Mouse (Mus musculus) embryonic facial prominence, embryonic 11.5 days (tissue): ENCODE results near the gene Ear6. TPM values are rescaled to one million over a fixed set of nuclear protein-coding genes. Genes with fewer than 3 reads are reported as not detected.
"Not testable (repeated sequence)": the region's sequence is repeated elsewhere in the genome, so short reads cannot be mapped to it uniquely, and the experiment has no call there.

Experiments
- ATAC-seq: fragments of 200-750 bp; cut with Nextera tagmentation; replicated peaks from 2 replicates; pipeline ENCODE4 v1.8.0; 2017; ENCODE audit warnings: low read depth; ENCODE audit not compliant: insufficient number of reproducible peaks, low FRiP score, low TSS enrichment
- DNase-seq: peaks from one replicate; pipeline ENCODE4 v3.0.0-alpha.2; 2015; ENCODE audit warnings: low spot score
- H3K27ac ChIP-seq: fragments of 300-500 bp; sonication (generic); replicated peaks from 2 replicates; pipeline ENCODE4 v1.5.1; 2014; ENCODE audit warnings: mild to moderate bottlenecking, low read depth, low read length, control low read depth
- H3K27me3 ChIP-seq: fragments of 300-500 bp; sonication (generic); 2 replicates; pipeline ENCODE4 v1.6.1; 2014; ENCODE audit warnings: mild to moderate bottlenecking, low read length, moderate library complexity, mixed read lengths; ENCODE audit not compliant: control insufficient read depth, insufficient read depth
- H3K36me3 ChIP-seq: fragments of 300-500 bp; sonication (generic); replicated peaks from 2 replicates; pipeline ENCODE4 v1.6.1; 2014; ENCODE audit warnings: low read depth, mild to moderate bottlenecking, low read length, moderate library complexity, mixed read lengths; ENCODE audit not compliant: control insufficient read depth, insufficient read depth
- H3K4me1 ChIP-seq: fragments of 300-500 bp; sonication (generic); 2 replicates; pipeline ENCODE4 v1.6.1; 2014; ENCODE audit warnings: low read length, mixed read lengths; ENCODE audit not compliant: control insufficient read depth, insufficient read depth
- H3K4me2 ChIP-seq: fragments of 300-500 bp; sonication (generic); 2 replicates; pipeline ENCODE4 v1.6.1; 2014; ENCODE audit warnings: low read depth, mild to moderate bottlenecking, control low read depth, low read length, moderate library complexity
- H3K4me3 ChIP-seq: fragments of 300-500 bp; sonication (generic); 2 replicates; pipeline ENCODE4 v1.5.1; 2014; ENCODE audit warnings: low read depth, low read length, control low read depth
- H3K9ac ChIP-seq: fragments of 300-500 bp; sonication (generic); replicated peaks from 2 replicates; pipeline ENCODE4 v1.6.1; 2014; ENCODE audit warnings: mild to moderate bottlenecking, control low read depth, low read length
- H3K9me3 ChIP-seq: fragments of 300-500 bp; sonication (generic); replicated peaks from 2 replicates; pipeline ENCODE4 v1.6.1; 2016; ENCODE audit warnings: mild to moderate bottlenecking, low read length, inconsistent platforms, mixed read lengths; ENCODE audit not compliant: control insufficient read depth
- WGBS: fragments of 180-500 bp; shearing (Covaris S2); extraction: QIAGEN DNeasy Blood & Tissue Kit; methylation state at CpG from one replicate; pipeline ENCODE4 v1.1.7; 2014; 5-methylcytosine and 5-hydroxymethylcytosine counted together
- polyA plus RNA-seq: library from polyadenylated mRNA; unstranded; fragments of >200 nt; fragmentation: Nextera tagmentation; extraction: Ambion mirVana; gene quantifications from 2 replicates; pipeline ENCODE4 v1.2.1, GENCODE M21; 2014

Gene Ear6
- polyA plus RNA-seq, result not detected in 2 replicates

GRCm38 (mm10) chr14:51853399-51853798 lies at the start of gene Ear6:
Ear6 (plus strand) TSS chr14:51853699.
- Histone ChIP-seq H3K4me1 (no peaks in the 10 kb centered on the region), H3K4me3 (no peak within 1 kb of the TSS)

GRCm38 (mm10) chr14:51826625-51827024 lies 26.9 kb upstream of the Ear6 start:
- Histone ChIP-seq H3K9ac (no peak overlapping the region), H3K9me3 (no peaks in the 10 kb centered on the region), H3K27me3 (no peaks in the 10 kb centered on the region), H3K4me3 (no peak overlapping the region), H3K4me2 (no peak overlapping the region), H3K36me3 (no peaks in the 10 kb centered on the region), H3K27ac (no peak overlapping the region), H3K4me1 (no peaks in the 10 kb centered on the region)
- WGBS, result 52% methylated on average over 1 of the region's 1 CpGs
- no peak for DNase-seq
- no peak for ATAC-seq

More at GRCm38 (mm10) chr14:51853399-51853798, at the start of gene Ear6:
- no peaks in the 10 kb centered on the region for H3K9me3 ChIP-seq
- no peak for DNase-seq
- no peaks in the 10 kb centered on the region for H3K36me3 ChIP-seq
- no peak within 1 kb of the TSS for H3K27ac ChIP-seq
- no peak within 1 kb of the TSS for H3K4me2 ChIP-seq
- H3K9ac ChIP-seq, result no peak within 1 kb of the TSS
- no peaks in the 10 kb centered on the region for H3K27me3 ChIP-seq
- ATAC-seq, result no peak

DNA sequence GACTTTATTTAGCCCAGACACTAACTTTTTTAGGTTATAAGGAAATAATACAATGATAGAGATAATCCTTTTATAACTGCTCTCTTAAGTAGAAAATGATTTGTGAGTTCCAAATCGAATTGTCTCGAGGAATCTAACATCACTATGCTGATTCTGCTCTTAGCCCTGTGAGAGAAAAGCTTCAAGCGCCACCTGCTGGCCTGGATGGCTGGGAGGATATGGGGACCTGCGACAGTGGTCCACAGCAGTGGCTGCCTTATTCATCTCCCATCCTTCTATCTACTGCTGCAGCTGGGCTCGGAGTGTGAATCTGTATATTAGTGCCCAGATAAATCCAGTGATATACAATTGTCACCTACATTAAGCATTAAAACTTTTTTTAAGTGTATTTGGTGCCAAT lies 25.7 kb upstream of the Ear6 start:
- H3K36me3 ChIP-seq, H3K4me2 ChIP-seq, H3K4me1 ChIP-seq, H3K9me3 ChIP-seq, H3K4me3 ChIP-seq, ATAC-seq, H3K27ac ChIP-seq, H3K27me3 ChIP-seq, H3K9ac ChIP-seq: not testable (repeated sequence)
- 35% methylated on average over 5 of the region's 5 CpGs for WGBS
- peak; percentile 1 for DNase-seq

- Histone ChIP-seq H3K4me2 (no peak overlapping the region), H3K4me3 (no peak overlapping the region), H3K9me3 (no peaks in the 10 kb centered on the region), H3K27me3 (no peaks in the 10 kb centered on the region), H3K36me3 (no peaks in the 10 kb centered on the region), H3K9ac (no peak overlapping the region), H3K27ac (no peak overlapping the region), H3K4me1 (no peaks in the 10 kb centered on the region)
- 80% methylated on average over 6 of the region's 6 CpGs for WGBS
- DNase-seq (no peak), ATAC-seq (no peak)
Measured at GRCm38 (mm10) chr14:51829188-51829587, 24.3 kb upstream of the Ear6 start.

DNA sequence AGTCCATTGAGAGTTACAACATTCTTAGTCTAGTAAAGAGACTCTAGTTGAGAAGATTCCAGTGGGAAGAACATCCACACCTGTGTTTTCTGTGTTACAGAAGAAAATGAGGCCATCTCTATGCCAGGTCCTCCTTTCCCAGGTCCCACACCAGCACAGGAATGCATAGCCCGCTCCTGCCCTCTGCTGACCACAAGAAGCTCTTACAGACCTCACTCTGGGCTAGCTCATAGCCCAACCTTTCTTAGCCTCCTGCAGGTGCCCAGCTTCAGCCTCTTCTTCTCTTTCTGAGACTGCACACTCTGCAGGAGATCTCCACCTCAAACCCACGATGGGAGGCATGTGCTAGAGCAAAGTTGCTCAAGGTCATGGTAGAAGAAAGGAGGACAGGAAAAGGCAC lies 15.0 kb upstream of the Ear6 start:
- DNase-seq, ATAC-seq, H3K27ac ChIP-seq, H3K27me3 ChIP-seq, H3K4me1 ChIP-seq, H3K36me3 ChIP-seq, H3K4me2 ChIP-seq, H3K9me3 ChIP-seq, H3K9ac ChIP-seq, H3K4me3 ChIP-seq: not testable (repeated sequence)
- 32% methylated on average over 2 of the region's 2 CpGs for WGBS

DNA sequence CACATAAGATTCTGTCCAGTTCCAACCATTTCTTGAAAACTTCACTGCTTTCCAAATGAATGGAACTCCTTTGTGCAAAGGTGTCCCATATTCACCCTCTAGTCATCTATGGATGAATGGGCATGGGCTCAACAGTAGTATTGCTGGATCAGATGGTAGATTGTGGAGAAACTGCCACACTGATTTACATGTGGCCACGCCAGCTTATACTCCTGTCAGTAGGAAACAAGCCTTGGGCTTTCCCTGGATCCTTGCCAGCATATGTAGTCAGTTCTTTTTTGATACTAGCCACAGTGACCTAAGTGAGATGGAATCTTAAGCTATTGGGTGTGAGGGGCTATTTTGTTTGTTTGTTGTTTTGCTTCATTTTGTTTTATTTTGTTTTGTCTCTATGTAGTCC lies 11.2 kb upstream of the Ear6 start:
- Histone ChIP-seq H3K9me3 (no peaks in the 10 kb centered on the region), H3K27ac (no peak overlapping the region), H3K4me1 (no peaks in the 10 kb centered on the region), H3K27me3 (no peaks in the 10 kb centered on the region), H3K9ac (no peak overlapping the region), H3K36me3 (no peaks in the 10 kb centered on the region), H3K4me2 (no peak overlapping the region), H3K4me3 (no peak overlapping the region)
- WGBS, result 82% methylated on average over 1 of the region's 1 CpGs
- ATAC-seq, result no peak
- no peak for DNase-seq

DNA sequence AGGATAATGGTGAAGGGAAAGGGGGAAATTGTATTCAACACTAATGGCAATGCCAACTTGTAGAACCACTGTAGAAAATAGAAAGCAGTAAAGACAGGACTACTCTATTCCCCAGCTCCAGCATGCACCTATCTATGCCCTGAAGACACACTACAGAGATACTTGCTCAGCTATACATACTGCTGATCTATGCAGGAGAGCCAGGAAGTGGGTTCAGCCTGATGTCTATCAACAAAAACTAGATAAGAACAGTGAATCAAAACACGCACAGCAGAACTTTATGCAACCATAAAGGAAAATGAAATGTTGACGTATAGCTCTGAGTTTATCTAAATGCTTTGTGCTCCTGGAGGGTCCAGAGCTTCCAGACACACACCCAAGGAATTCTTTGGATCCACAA lies 10.7 kb upstream of the Ear6 start:
- Histone ChIP-seq H3K4me3 (no peak overlapping the region), H3K27ac (no peak overlapping the region), H3K27me3 (no peaks in the 10 kb centered on the region), H3K4me1 (no peaks in the 10 kb centered on the region), H3K36me3 (no peaks in the 10 kb centered on the region), H3K9ac (no peak overlapping the region), H3K9me3 (no peaks in the 10 kb centered on the region), H3K4me2 (no peak overlapping the region)
- no peak for DNase-seq
- WGBS, result 87% methylated on average over 2 of the region's 2 CpGs
- no peak for ATAC-seq

GRCm38 (mm10) chr14:51843882-51844281 lies 9.6 kb upstream of the Ear6 start:
- Histone ChIP-seq H3K4me1 (no peaks in the 10 kb centered on the region), H3K9me3 (no peaks in the 10 kb centered on the region), H3K36me3 (no peaks in the 10 kb centered on the region), H3K4me3 (no peak overlapping the region), H3K4me2 (no peak overlapping the region), H3K27me3 (no peaks in the 10 kb centered on the region), H3K9ac (no peak overlapping the region), H3K27ac (no peak overlapping the region)
- DNase-seq (no peak), ATAC-seq (no peak)
